Comparison of ENCODE assay signal across 20 mouse cellular contexts in the genomic region with DNA sequence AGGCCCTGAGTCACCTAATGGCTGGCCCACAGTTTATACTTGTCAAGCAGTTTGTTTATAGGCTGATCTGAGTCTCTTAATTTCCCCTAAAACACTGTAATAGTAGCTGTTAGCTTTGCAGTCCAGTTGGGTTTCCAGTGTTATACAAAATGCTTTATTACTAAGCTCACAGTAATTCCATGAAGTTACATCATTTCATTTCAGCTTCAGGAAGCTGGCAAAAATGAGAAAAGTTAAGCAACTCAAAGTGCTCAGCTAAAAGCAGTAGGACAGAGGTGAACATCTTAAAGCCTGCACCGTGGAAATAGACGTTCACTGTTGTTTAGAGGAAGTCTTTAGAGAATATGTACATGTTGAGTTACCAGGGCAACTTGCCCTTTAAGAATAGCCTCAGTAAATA. TPM values are rescaled to one million over a fixed set of nuclear protein-coding genes. Genes with fewer than 3 reads are reported as not detected.
DNase-seq lines count a peak whose midpoint lies in the region; TF ChIP-seq lines count a peak whose summit lies in the region.
"Had no signal": no experiment of that assay in that cellular context is flagged by ENCODE, and none has a peak within 500 bp of the region (broad histone marks: within the 10 kb centered on the region; RNA-seq: fewer than 3 reads in every experiment).

No protein-coding gene starts in this region.

- no peak for TF ChIP-seq POLR2A in liver, adult 2 months (IDR thresholded peaks at IDR 0.05; ENCODE audit: extremely low read depth, insufficient read depth, low read length)
- no peak for TF ChIP-seq POLR2A in embryonic fibroblast, embryonic 13.5 days (IDR thresholded peaks at IDR 0.05; ENCODE audit: low read depth, low read length)

- no peak overlapping the region for H3K9ac ChIP-seq in liver, adult 2 months (ENCODE audit: low read depth, low read length)
- H3K9ac ChIP-seq: embryonic facial prominence, embryonic 12.5 days; forebrain, embryonic 13.5 days; forebrain, embryonic 15.5 days; forebrain, postnatal 0 days had no signal

- no peaks in the 10 kb centered on the region for H3K27me3 ChIP-seq in liver, adult 2 months (ENCODE audit: control insufficient read depth, insufficient read depth, low read length)
- H3K27me3 ChIP-seq: CH12.LX; embryonic facial prominence, embryonic 12.5 days; forebrain, embryonic 13.5 days; forebrain, embryonic 15.5 days; Patski had no signal

- DNase-seq in liver, adult 2 months (ENCODE audit: extremely low read depth, low read depth, low spot score): peak; percentile 50
- DNase-seq in liver: no peak
- peak; percentile 62 for DNase-seq in gonadal fat pad, adult 2 months (ENCODE audit: low read depth)
- DNase-seq in lung, adult 18-20 months: no peak
- DNase-seq in gastrocnemius, postnatal 10 days: no peak
- DNase-seq: adrenal gland, adult 2 months; adrenal gland, postnatal 25 days; cerebellum, adult 11-12 months; cerebellum, adult 2 months; cerebellum, adult 9-10 months; forebrain, postnatal 0 days had no signal

- WGBS in liver, adult 2 months: 45% methylated on average over 2 of the region's 2 CpGs

- H3K4me3 ChIP-seq in liver, adult 2 months (ENCODE audit: insufficient read depth, low read depth, low read length): no peak overlapping the region
- H3K4me3 ChIP-seq in embryonic fibroblast, embryonic 13.5 days (ENCODE audit: insufficient read depth, low read length): no peak overlapping the region
- H3K4me3 ChIP-seq: embryonic facial prominence, embryonic 10.5 days; embryonic facial prominence, embryonic 12.5 days; erythroblast, embryonic 14.5 days; forebrain, embryonic 13.5 days; forebrain, embryonic 15.5 days had no signal

- no peak for TF ChIP-seq CTCF in liver, adult 2 months (IDR thresholded peaks at IDR 0.05; ENCODE audit: low read depth, low read length)
- TF ChIP-seq CTCF in embryonic fibroblast, embryonic 13.5 days (IDR thresholded peaks at IDR 0.05; ENCODE audit: borderline replicate concordance, insufficient read depth, low read length): no peak

- H3K4me1 ChIP-seq in liver, adult 2 months (ENCODE audit: control insufficient read depth, insufficient read depth, low read length): no peaks in the 10 kb centered on the region; the same call in 1 of the 2 replicates
- peaks cover 5% of the 10 kb centered on the region; the same call in 1 of the 2 replicates for H3K4me1 ChIP-seq in embryonic fibroblast, embryonic 13.5 days (ENCODE audit: control insufficient read depth, insufficient read depth, low read length)
- H3K4me1 ChIP-seq: embryonic facial prominence, embryonic 10.5 days; embryonic facial prominence, embryonic 12.5 days; forebrain, embryonic 15.5 days had no signal

- no peaks in the 10 kb centered on the region for H3K79me2 ChIP-seq in liver, adult 2 months (ENCODE audit: control insufficient read depth, insufficient read depth, low read length)

- H3K27ac ChIP-seq in liver, adult 2 months (replicated peaks; ENCODE audit: insufficient read depth, low read depth, low read length): no peak overlapping the region
- H3K27ac ChIP-seq in embryonic fibroblast, embryonic 13.5 days (ENCODE audit: insufficient read depth, low read length): peak overlapping the region; percentile 40; the same call in 1 of the 2 replicates
- H3K27ac ChIP-seq: embryonic facial prominence, embryonic 10.5 days; embryonic facial prominence, embryonic 12.5 days; forebrain, embryonic 13.5 days; forebrain, embryonic 15.5 days had no signal

- H3K36me3 ChIP-seq in liver, adult 2 months (ENCODE audit: control insufficient read depth, insufficient read depth, low read length): peaks cover 74% of the 10 kb centered on the region

RNA-seq across cellular contexts. Expression of gene Atl3, which starts 29.0 kb away (rescaled TPM):
- 69.9 and 74.5 TPM in 2 replicates for total RNA-seq in liver, adult 2 months (2014; rRNA removed)
- 16.5 and 19.4 TPM in 2 replicates for polyA plus RNA-seq in liver, adult 2 months (2012; rRNA removed)
- 151 and 162 TPM in 2 replicates for polyA plus RNA-seq in embryonic fibroblast, embryonic 13.5 days (2011; ENCODE audit: insufficient read length, low read depth, missing spikeins)
- polyA plus RNA-seq in gonadal fat pad, adult 2 months (2012; rRNA removed): 33.5 and 40.2 TPM in 2 replicates
- total RNA-seq in gastrocnemius, postnatal 10 days (2021): 10 to 100 TPM; 22.8 to 27.5 TPM

RNA-seq across cellular contexts. Expression of gene Pla2g16, which starts 34.4 kb away (rescaled TPM):
- total RNA-seq in liver, adult 2 months (2014; rRNA removed): 6.3 and 9.7 TPM in 2 replicates
- polyA plus RNA-seq in liver, adult 2 months (2012; rRNA removed): 4.3 and 6.5 TPM in 2 replicates
- polyA plus RNA-seq in embryonic fibroblast, embryonic 13.5 days (2011; ENCODE audit: insufficient read length, low read depth, missing spikeins): 17.5 and 20.7 TPM in 2 replicates
- polyA plus RNA-seq in gonadal fat pad, adult 2 months (2012; rRNA removed): 104 and 159 TPM in 2 replicates
- total RNA-seq in gastrocnemius, postnatal 10 days (2021): 10 to 100 TPM; 61.0 to 61.6 TPM
- polyA plus RNA-seq: G1E had no signal

RNA-seq across cellular contexts. Expression of gene Rtn3, which starts 39.8 kb away (rescaled TPM):
- 22.5 and 33.6 TPM in 2 replicates for total RNA-seq in liver, adult 2 months (2014; rRNA removed)
- polyA plus RNA-seq in liver, adult 2 months (2012; rRNA removed): 45.7 and 50.0 TPM in 2 replicates
- 199 and 206 TPM in 2 replicates for polyA plus RNA-seq in embryonic fibroblast, embryonic 13.5 days (2011; ENCODE audit: insufficient read length, low read depth, missing spikeins)
- 190 and 205 TPM in 2 replicates for polyA plus RNA-seq in gonadal fat pad, adult 2 months (2012; rRNA removed)
- 10 to 100 TPM; 50.5 to 55.1 TPM for total RNA-seq in gastrocnemius, postnatal 10 days (2021)

Comparison
In these comparisons a context has a peak if more than half of its experiments do, and no peak if none do; other contexts are left out.
1. DNase-seq: peak in liver, adult 2 months (single experiment) and gonadal fat pad, adult 2 months (single experiment); none in liver (single experiment), lung, adult 18-20 months (0 of 2) and gastrocnemius, postnatal 10 days (single experiment).